Mouse (Mus musculus) hindbrain, embryonic 14.5 days (tissue): ENCODE measurements around the gene Aspscr1. TPM values are rescaled to one million over a fixed set of nuclear protein-coding genes. Genes with fewer than 3 reads are reported as not detected.

Source experiments
- ATAC-seq: fragments of 200-750 bp; cut with Nextera tagmentation; 2 replicates; pipeline ENCODE4 v1.8.0; 2017; ENCODE audit warnings: moderate number of reproducible peaks, mild to moderate bottlenecking, moderate TSS enrichment, moderate library complexity; ENCODE audit not compliant: low FRiP score
- DNase-seq: peaks from one replicate; pipeline ENCODE4 v3.0.0-alpha.2; 2015; ENCODE audit warnings: low spot score
- H3K27ac ChIP-seq: fragments of 300-500 bp; sonication (generic); 2 replicates; pipeline ENCODE4 v1.5.1; 2014; ENCODE audit warnings: mild to moderate bottlenecking, moderate library complexity
- H3K27me3 ChIP-seq: fragments of 300-500 bp; sonication (generic); 2 replicates; pipeline ENCODE4 v1.6.1; 2014; ENCODE audit warnings: mild to moderate bottlenecking, low read length, mixed read lengths; ENCODE audit not compliant: control insufficient read depth, insufficient read depth
- H3K36me3 ChIP-seq: fragments of 300-500 bp; sonication (generic); replicated peaks from 2 replicates; pipeline ENCODE4 v1.6.1; 2014; ENCODE audit not compliant: control insufficient read depth, insufficient read depth
- H3K4me1 ChIP-seq: fragments of 300-500 bp; sonication (generic); replicated peaks from 2 replicates; pipeline ENCODE4 v1.6.1; 2014; ENCODE audit warnings: antibody characterized with exemption, low read length, mixed read lengths; ENCODE audit not compliant: control insufficient read depth, insufficient read depth
- H3K4me2 ChIP-seq: fragments of 300-500 bp; sonication (generic); replicated peaks from 2 replicates; pipeline ENCODE4 v1.6.1; 2014; ENCODE audit warnings: mild to moderate bottlenecking, moderate library complexity
- H3K4me3 ChIP-seq: fragments of 300-500 bp; sonication (generic); replicated peaks from 2 replicates; pipeline ENCODE4 v1.5.1; 2014; ENCODE audit warnings: mild to moderate bottlenecking, low read length
- H3K9ac ChIP-seq: fragments of 300-500 bp; sonication (generic); 2 replicates; pipeline ENCODE4 v1.6.1; 2014
- H3K9me3 ChIP-seq: fragments of 300-500 bp; sonication (generic); 2 replicates; pipeline ENCODE4 v1.6.1; 2016; ENCODE audit warnings: low read length; ENCODE audit not compliant: control insufficient read depth
- WGBS: fragments of 180-500 bp; shearing (Covaris S2); extraction: QIAGEN DNeasy Blood & Tissue Kit; methylation state at CpG from one replicate; pipeline ENCODE4 v1.1.7; 2014; 5-methylcytosine and 5-hydroxymethylcytosine counted together
- polyA plus RNA-seq: library from polyadenylated mRNA; unstranded; fragments of >200 nt; fragmentation: Nextera tagmentation; extraction: Ambion mirVana; gene quantifications from 2 replicates; pipeline ENCODE4 v1.2.1, GENCODE M21; 2014

Gene Aspscr1
- polyA plus RNA-seq, 1 experiment from 2014 or later, result 136 TPM

GRCm38 (mm10) chr11:120658876-120659410, 13.8 kb upstream of the Aspscr1 start:
- H3K9me3 ChIP-seq, result no peaks in the 10 kb centered on the region
- 3% methylated on average over 24 of the region's 24 CpGs for WGBS
- ATAC-seq, result no peak
- H3K4me3 ChIP-seq, result no peak overlapping the region
- no peak overlapping the region for H3K9ac ChIP-seq
- DNase-seq, result peak; percentile 57
- H3K4me2 ChIP-seq, result no peak overlapping the region
- no peaks in the 10 kb centered on the region for H3K36me3 ChIP-seq
- H3K4me1 ChIP-seq, result peaks cover 17% of the 10 kb centered on the region
- peaks cover 71% of the 10 kb centered on the region for H3K27me3 ChIP-seq
- H3K27ac ChIP-seq, result no peak overlapping the region

- Histone ChIP-seq H3K27me3 (peaks cover 72% of the 10 kb centered on the region), H3K4me2 (peak overlapping the region; percentile 51), H3K27ac (no peak overlapping the region), H3K4me3 (peak overlapping the region; percentile 31), H3K9me3 (no peaks in the 10 kb centered on the region), H3K4me1 (peaks cover 17% of the 10 kb centered on the region), H3K36me3 (no peaks in the 10 kb centered on the region), H3K9ac (no peak overlapping the region)
- ATAC-seq (no peak), DNase-seq (no peak)
- WGBS, result 3% methylated on average over 45 of the region's 50 CpGs
Observed at GRCm38 (mm10) chr11:120659509-120660300, 13.1 kb upstream of the Aspscr1 start.

GRCm38 (mm10) chr11:120660301-120661075, 12.3 kb upstream of the Aspscr1 start:
- Histone ChIP-seq H3K4me2 (peak overlapping the region; percentile 51), H3K4me1 (peaks cover 17% of the 10 kb centered on the region), H3K9me3 (no peaks in the 10 kb centered on the region), H3K27ac (no peak overlapping the region), H3K36me3 (no peaks in the 10 kb centered on the region), H3K4me3 (peak overlapping the region; percentile 31), H3K27me3 (peaks cover 72% of the 10 kb centered on the region), H3K9ac (no peak overlapping the region)
- peak; percentile 66; the same call in 1 of the 2 replicates for ATAC-seq
- WGBS, result under 1% methylated on average over 92 of the region's 95 CpGs
- DNase-seq, result no peak

- Histone ChIP-seq H3K9ac (no peak within 1 kb of the TSS), H3K4me1 (peaks cover 17% of the 10 kb centered on the region), H3K27me3 (peaks cover 72% of the 10 kb centered on the region), H3K4me3 (peak within 1 kb of the TSS; percentile 31), H3K9me3 (no peaks in the 10 kb centered on the region), H3K36me3 (no peaks in the 10 kb centered on the region), H3K4me2 (peak within 1 kb of the TSS; percentile 51), H3K27ac (no peak within 1 kb of the TSS)
- WGBS, result 1% methylated on average over 35 of the region's 35 CpGs
- peak; percentile 24; the same call in 1 of the 2 replicates for ATAC-seq
- no peak for DNase-seq
Observed at GRCm38 (mm10) chr11:120661076-120661460, 11.7 kb upstream of the Aspscr1 start, which contains the start of gene Notum. TSS of gene Notum (minus strand) at chr11:120661175.

- Histone ChIP-seq H3K4me3 (no peak overlapping the region), H3K27ac (no peak overlapping the region), H3K9me3 (no peaks in the 10 kb centered on the region), H3K4me2 (no peak overlapping the region), H3K27me3 (peaks cover 62% of the 10 kb centered on the region), H3K9ac (no peak overlapping the region), H3K36me3 (no peaks in the 10 kb centered on the region), H3K4me1 (peaks cover 17% of the 10 kb centered on the region)
- DNase-seq (no peak), ATAC-seq (no peak)
- 44% methylated on average over 6 of the region's 6 CpGs for WGBS
Observed at GRCm38 (mm10) chr11:120662759-120663158, 10.0 kb upstream of the Aspscr1 start.

GRCm38 (mm10) chr11:120663714-120664113, 9.1 kb upstream of the Aspscr1 start:
- 63% methylated on average over 5 of the region's 5 CpGs for WGBS
- peaks cover 53% of the 10 kb centered on the region for H3K27me3 ChIP-seq

GRCm38 (mm10) chr11:120665406-120665805, 7.4 kb upstream of the Aspscr1 start:
- Histone ChIP-seq H3K27ac (no peak overlapping the region), H3K4me1 (peaks cover 8% of the 10 kb centered on the region), H3K9me3 (no peaks in the 10 kb centered on the region), H3K27me3 (peaks cover 36% of the 10 kb centered on the region), H3K36me3 (no peaks in the 10 kb centered on the region), H3K4me3 (no peak overlapping the region), H3K4me2 (no peak overlapping the region), H3K9ac (no peak overlapping the region)
- DNase-seq (no peak), ATAC-seq (no peak)
- 76% methylated on average over 3 of the region's 3 CpGs for WGBS

More at GRCm38 (mm10) chr11:120663714-120664113, 9.1 kb upstream of the Aspscr1 start:
- no peak overlapping the region for H3K9ac ChIP-seq
- no peaks in the 10 kb centered on the region for H3K36me3 ChIP-seq
- H3K4me1 ChIP-seq, result peaks cover 17% of the 10 kb centered on the region
- ATAC-seq, result no peak
- no peak overlapping the region for H3K4me2 ChIP-seq
- H3K27ac ChIP-seq, result no peak overlapping the region
- H3K9me3 ChIP-seq, result no peaks in the 10 kb centered on the region
- DNase-seq, result no peak
- no peak overlapping the region for H3K4me3 ChIP-seq

- no peak for DNase-seq
- H3K9ac ChIP-seq, result no peak overlapping the region
- no peaks in the 10 kb centered on the region for H3K4me1 ChIP-seq
- WGBS, result 9% methylated on average over 3 of the region's 3 CpGs
- H3K36me3 ChIP-seq, result no peaks in the 10 kb centered on the region
- H3K9me3 ChIP-seq, result no peaks in the 10 kb centered on the region
- H3K4me2 ChIP-seq, result no peak overlapping the region
- H3K27ac ChIP-seq, result no peak overlapping the region
- ATAC-seq, result no peak
- no peak overlapping the region for H3K4me3 ChIP-seq
- peaks cover 24% of the 10 kb centered on the region for H3K27me3 ChIP-seq
Observed at GRCm38 (mm10) chr11:120666617-120667016, 6.2 kb upstream of the Aspscr1 start.

GRCm38 (mm10) chr11:120673594-120674122, 885 bp downstream of the Aspscr1 start:
- 36% methylated on average over 12 of the region's 12 CpGs for WGBS
- Histone ChIP-seq H3K27ac (peak overlapping the region; percentile 90), H3K4me2 (peak overlapping the region; percentile 76), H3K27me3 (no peaks in the 10 kb centered on the region), H3K4me3 (peak overlapping the region; percentile 64), H3K9ac (peak overlapping the region; percentile 74), H3K9me3 (no peaks in the 10 kb centered on the region), H3K4me1 (peaks cover 12% of the 10 kb centered on the region), H3K36me3 (peaks cover 13% of the 10 kb centered on the region)
- ATAC-seq (peak; percentile 3; the same call in 1 of the 2 replicates), DNase-seq (no peak)
